Mouse (Mus musculus): ENCODE results near the gene Ankrd33b. TPM values are rescaled to one million over a fixed set of nuclear protein-coding genes. Genes with fewer than 3 reads are reported as not detected.
A peak's percentile ranks its signal among the peaks of the same experiment; 100 is the strongest.

The Ankrd33b gene
- total and polyA plus RNA-seq, 2 experiments = 9.1 to 13.1 TPM

- H3K9ac ChIP-seq (ENCODE audit: low read depth, low read length) = no peak overlapping the region
- H3K27ac ChIP-seq (replicated peaks; ENCODE audit: insufficient read depth, low read depth, low read length) = no peak overlapping the region
- H3K36me3 ChIP-seq (ENCODE audit: control insufficient read depth, insufficient read depth, low read length) = no peaks in the 10 kb centered on the region
- DNase-seq (ENCODE audit: extremely low read depth, low read depth, low spot score) = peak; percentile 52
- H3K79me2 ChIP-seq (ENCODE audit: control insufficient read depth, insufficient read depth, low read length) = peaks cover 33% of the 10 kb centered on the region
- H3K4me1 ChIP-seq (ENCODE audit: control insufficient read depth, insufficient read depth, low read length) = peaks cover 7% of the 10 kb centered on the region; the same call in 1 of the 2 replicates
- H3K27me3 ChIP-seq (ENCODE audit: control insufficient read depth, insufficient read depth, low read length) = no peaks in the 10 kb centered on the region
- 60% methylated on average over 7 of the region's 7 CpGs for WGBS
- TF ChIP-seq CTCF (IDR thresholded peaks at IDR 0.05; ENCODE audit: low read depth, low read length) (no peak), POLR2A (IDR thresholded peaks at IDR 0.05; ENCODE audit: extremely low read depth, insufficient read depth, low read length) (no peak)
- no peak overlapping the region for H3K4me3 ChIP-seq (ENCODE audit: insufficient read depth, low read depth, low read length)
These were observed 17.6 kb downstream of the Ankrd33b start for GRCm38 (mm10) chr15:31349810-31350341.

- Histone ChIP-seq H3K36me3 (ENCODE audit: control insufficient read depth, insufficient read depth, low read length) (no peaks in the 10 kb centered on the region), H3K4me1 (ENCODE audit: control insufficient read depth, insufficient read depth, low read length) (peaks cover 12% of the 10 kb centered on the region), H3K9ac (ENCODE audit: low read depth, low read length) (no peak overlapping the region), H3K27ac (replicated peaks; ENCODE audit: insufficient read depth, low read depth, low read length) (no peak overlapping the region), H3K27me3 (ENCODE audit: control insufficient read depth, insufficient read depth, low read length) (no peaks in the 10 kb centered on the region), H3K4me3 (ENCODE audit: insufficient read depth, low read depth, low read length) (no peak overlapping the region), H3K79me2 (ENCODE audit: control insufficient read depth, insufficient read depth, low read length) (peaks cover 38% of the 10 kb centered on the region)
- DNase-seq (ENCODE audit: extremely low read depth, low read depth, low spot score) = no peak
- TF ChIP-seq POLR2A (IDR thresholded peaks at IDR 0.05; ENCODE audit: extremely low read depth, insufficient read depth, low read length) = no peak
- TF ChIP-seq CTCF (IDR thresholded peaks at IDR 0.05; ENCODE audit: low read depth, low read length) = no peak
- WGBS = 85% methylated on average over 5 of the region's 5 CpGs
These were observed 18.5 kb downstream of the Ankrd33b start for GRCm38 (mm10) chr15:31349046-31349445.

DNA sequence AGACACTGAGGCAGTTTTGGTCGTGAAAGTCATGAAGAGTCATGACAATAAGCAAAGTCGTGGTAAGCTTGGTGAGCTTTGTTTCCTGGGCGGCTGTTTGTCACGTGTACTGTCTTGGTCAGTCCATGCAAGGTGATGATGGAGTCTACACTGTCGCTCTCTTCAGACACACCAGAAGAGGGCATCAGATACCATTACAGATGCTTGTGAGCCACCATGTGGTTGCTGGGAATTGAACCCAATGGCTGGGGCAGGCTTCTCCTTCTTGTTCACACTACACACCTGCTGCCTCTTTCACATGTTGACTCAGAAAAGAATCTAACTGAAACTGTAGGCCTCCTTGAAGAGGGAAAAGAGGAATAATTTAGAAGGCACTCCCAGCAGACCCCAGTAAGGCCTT lies 19.3 kb downstream of the Ankrd33b start:
- Histone ChIP-seq H3K4me3 (ENCODE audit: insufficient read depth, low read depth, low read length) (no peak overlapping the region), H3K9ac (ENCODE audit: low read depth, low read length) (no peak overlapping the region), H3K4me1 (ENCODE audit: control insufficient read depth, insufficient read depth, low read length) (peaks cover 16% of the 10 kb centered on the region), H3K79me2 (ENCODE audit: control insufficient read depth, insufficient read depth, low read length) (peaks cover 31% of the 10 kb centered on the region), H3K27ac (replicated peaks; ENCODE audit: insufficient read depth, low read depth, low read length) (no peak overlapping the region), H3K27me3 (ENCODE audit: control insufficient read depth, insufficient read depth, low read length) (no peaks in the 10 kb centered on the region), H3K36me3 (ENCODE audit: control insufficient read depth, insufficient read depth, low read length) (no peaks in the 10 kb centered on the region)
- no peak for DNase-seq (ENCODE audit: extremely low read depth, low read depth, low spot score)
- WGBS = 84% methylated on average over 5 of the region's 5 CpGs
- TF ChIP-seq POLR2A (IDR thresholded peaks at IDR 0.05; ENCODE audit: extremely low read depth, insufficient read depth, low read length) (no peak), CTCF (IDR thresholded peaks at IDR 0.05; ENCODE audit: low read depth, low read length) (0 out of 2 replicates have a peak, but pooled peaks have one; percentile 13)

DNA sequence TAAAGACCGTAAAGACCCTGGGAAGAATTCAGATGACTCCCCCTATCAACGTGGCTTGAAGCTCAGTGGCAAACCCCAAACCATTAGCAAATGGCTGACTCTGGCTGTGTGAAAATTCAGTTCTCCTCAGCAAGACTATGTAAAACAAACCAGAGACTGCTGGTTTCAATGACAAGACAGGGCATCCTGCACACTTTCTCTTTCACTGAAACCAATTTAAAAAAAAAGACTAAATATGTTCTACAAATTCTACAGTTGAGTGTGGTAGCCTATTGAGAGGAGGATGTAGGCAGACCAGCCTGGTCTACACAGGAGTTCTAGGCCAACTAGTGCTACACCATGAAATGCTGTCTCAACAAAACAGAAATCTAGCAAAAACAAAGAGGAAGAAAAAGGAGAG lies 21.0 kb downstream of the Ankrd33b start:
- Histone ChIP-seq H3K27ac (replicated peaks; ENCODE audit: insufficient read depth, low read depth, low read length) (no peak overlapping the region), H3K9ac (ENCODE audit: low read depth, low read length) (no peak overlapping the region), H3K27me3 (ENCODE audit: control insufficient read depth, insufficient read depth, low read length) (no peaks in the 10 kb centered on the region), H3K4me3 (ENCODE audit: insufficient read depth, low read depth, low read length) (no peak overlapping the region), H3K36me3 (ENCODE audit: control insufficient read depth, insufficient read depth, low read length) (no peaks in the 10 kb centered on the region), H3K4me1 (ENCODE audit: control insufficient read depth, insufficient read depth, low read length) (peaks cover 16% of the 10 kb centered on the region), H3K79me2 (ENCODE audit: control insufficient read depth, insufficient read depth, low read length) (peaks cover 31% of the 10 kb centered on the region)
- DNase-seq (ENCODE audit: extremely low read depth, low read depth, low spot score) = no peak
- no peak for TF ChIP-seq CTCF (IDR thresholded peaks at IDR 0.05; ENCODE audit: low read depth, low read length)
- TF ChIP-seq POLR2A (IDR thresholded peaks at IDR 0.05; ENCODE audit: extremely low read depth, insufficient read depth, low read length) = no peak
- 78% methylated on average over 2 of the region's 2 CpGs for WGBS

DNA sequence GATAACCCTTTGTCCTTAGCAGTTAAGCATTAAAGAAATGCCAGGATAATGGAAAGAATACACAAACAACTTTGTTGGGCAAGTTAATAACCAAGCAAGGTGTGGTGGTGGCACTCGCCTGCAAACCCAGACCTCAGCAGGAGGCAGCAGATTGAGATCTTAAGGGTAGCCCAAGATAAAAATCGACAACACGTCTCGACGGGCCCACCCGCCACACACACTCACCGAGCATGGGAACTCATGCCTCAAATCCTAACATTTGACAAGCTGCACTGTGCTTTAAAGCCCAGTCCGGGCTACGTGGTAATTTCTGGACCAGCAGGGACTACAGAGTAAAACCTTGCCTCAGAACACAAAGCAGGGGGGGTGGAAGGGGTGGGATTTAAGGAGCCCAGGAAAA lies 22.2 kb downstream of the Ankrd33b start:
- no peak for DNase-seq (ENCODE audit: extremely low read depth, low read depth, low spot score)

GRCm38 (mm10) chr15:31344811-31345211 lies 22.7 kb downstream of the Ankrd33b start:
- WGBS = 87% methylated on average over 18 of the region's 18 CpGs
- peaks cover 16% of the 10 kb centered on the region for H3K4me1 ChIP-seq (ENCODE audit: control insufficient read depth, insufficient read depth, low read length)
- no peak overlapping the region for H3K9ac ChIP-seq (ENCODE audit: low read depth, low read length)
- no peak for TF ChIP-seq POLR2A (IDR thresholded peaks at IDR 0.05; ENCODE audit: extremely low read depth, insufficient read depth, low read length)
- TF ChIP-seq CTCF (IDR thresholded peaks at IDR 0.05; ENCODE audit: low read depth, low read length) = no peak
- H3K36me3 ChIP-seq (ENCODE audit: control insufficient read depth, insufficient read depth, low read length) = no peaks in the 10 kb centered on the region
- no peak overlapping the region for H3K4me3 ChIP-seq (ENCODE audit: insufficient read depth, low read depth, low read length)
- no peaks in the 10 kb centered on the region for H3K27me3 ChIP-seq (ENCODE audit: control insufficient read depth, insufficient read depth, low read length)
- H3K79me2 ChIP-seq (ENCODE audit: control insufficient read depth, insufficient read depth, low read length) = peaks cover 22% of the 10 kb centered on the region
- H3K27ac ChIP-seq (replicated peaks; ENCODE audit: insufficient read depth, low read depth, low read length) = 0 out of 2 replicates have a peak overlapping the region, but pooled peaks have one; percentile 64
- DNase-seq (ENCODE audit: extremely low read depth, low read depth, low spot score) = no peak

More for the DNA sequence above, 22.2 kb downstream of the Ankrd33b start:
- no peak overlapping the region for H3K4me3 ChIP-seq (ENCODE audit: insufficient read depth, low read depth, low read length)
- peaks cover 28% of the 10 kb centered on the region for H3K79me2 ChIP-seq (ENCODE audit: control insufficient read depth, insufficient read depth, low read length)
- H3K9ac ChIP-seq (ENCODE audit: low read depth, low read length) = no peak overlapping the region
- H3K27me3 ChIP-seq (ENCODE audit: control insufficient read depth, insufficient read depth, low read length) = no peaks in the 10 kb centered on the region
- no peaks in the 10 kb centered on the region for H3K36me3 ChIP-seq (ENCODE audit: control insufficient read depth, insufficient read depth, low read length)
- H3K4me1 ChIP-seq (ENCODE audit: control insufficient read depth, insufficient read depth, low read length) = peaks cover 16% of the 10 kb centered on the region
- WGBS = 86% methylated on average over 9 of the region's 9 CpGs
- no peak for TF ChIP-seq POLR2A (IDR thresholded peaks at IDR 0.05; ENCODE audit: extremely low read depth, insufficient read depth, low read length)
- no peak for TF ChIP-seq CTCF (IDR thresholded peaks at IDR 0.05; ENCODE audit: low read depth, low read length)
- no peak overlapping the region for H3K27ac ChIP-seq (replicated peaks; ENCODE audit: insufficient read depth, low read depth, low read length)
